Mouse (Mus musculus) liver, embryonic 14.5 days (tissue): Measurements from ENCODE around the gene Fetub.

Source experiments
- CTCF ChIP-seq: IDR thresholded peaks from 2 replicates; pipeline ENCODE4 v1.5.1; 2016; ENCODE audit warnings: antibody characterized with exemption, low read depth, control low read depth
- EP300 ChIP-seq: IDR thresholded peaks from 2 replicates; pipeline ENCODE4 v1.6.1; 2016; ENCODE audit warnings: antibody characterized with exemption, low read depth

- peak; percentile 40; the same call in 1 of the 2 replicates for TF ChIP-seq CTCF
- TF ChIP-seq EP300, result no peak
Measured at GRCm38 (mm10) chr16:22953069-22953468, 34.9 kb downstream of the Fetub start.
